Mouse (Mus musculus): ENCODE results near the gene Tmtc4. TPM values are rescaled to one million over a fixed set of nuclear protein-coding genes. Genes with fewer than 3 reads are reported as not detected.

The Tmtc4 gene
- polyA plus RNA-seq, 2 experiments from 2014 or later, result 28.3 to 29.9 TPM

Other genes starting within 250 kb of the Tmtc4 start
- 10 to 100 TPM; 19.1 to 23.2 TPM for gene Ggact, start 70.3 kb downstream of the Tmtc4 start, polyA plus RNA-seq (2017; shearing (Covaris generic))

All from CD4-positive, CD25-positive, alpha-beta regulatory T cell, adult 4 months (primary cell).